Mouse (Mus musculus) MEL (cell line): ENCODE measurements around the gene Farp2. TPM values are rescaled to one million over a fixed set of nuclear protein-coding genes. Genes with fewer than 3 reads are reported as not detected.
A peak's percentile ranks its signal among the peaks of the same experiment; 100 is the strongest.

ENCODE experiments used
- DNase-seq: peaks from one replicate; pipeline ENCODE4 v3.0.0; 2011; ENCODE audit warnings: low read depth, low spot score
- H3K27ac ChIP-seq: 2 replicates; pipeline ENCODE4 v1.5.1; 2012; ENCODE audit warnings: low read depth, mild to moderate bottlenecking, control low read depth, low read length, moderate library complexity; ENCODE audit not compliant: control insufficient read depth
- H3K27me3 ChIP-seq, 2 experiments: fragments of 150-350 bp in 1 of 2; sonication (generic) in 1 of 2; 2 replicates each; pipeline ENCODE4 v1.6.1; 2012; ENCODE audit warnings: low read length in 2 of 2, mild to moderate bottlenecking in 2 of 2, improper control_type of control experiment in 1 of 2, moderate library complexity in 1 of 2; ENCODE audit not compliant: insufficient read depth in 2 of 2, control insufficient read depth in 1 of 2
- H3K36me3 ChIP-seq, 2 experiments: 2 replicates each; pipeline ENCODE4 v1.6.1; 2012 to 2014; ENCODE audit warnings: low read length in 2 of 2, improper control_type of control experiment in 1 of 2, inconsistent platforms in 1 of 2, mild to moderate bottlenecking in 1 of 2; ENCODE audit not compliant: insufficient read depth in 2 of 2, control insufficient read depth in 1 of 2
- H3K4me1 ChIP-seq, 2 experiments: fragments of 150-350 bp in 1 of 2; sonication (generic) in 1 of 2; 2 replicates each; pipeline ENCODE4 v1.6.1; 2012; ENCODE audit warnings: low read length in 2 of 2, improper control_type of control experiment in 1 of 2, mild to moderate bottlenecking in 1 of 2; ENCODE audit not compliant: insufficient read depth in 2 of 2, control insufficient read depth in 1 of 2
- H3K4me3 ChIP-seq, 2 experiments: fragments of 150-350 bp in 1 of 2; sonication (generic) in 1 of 2; 2 replicates each; pipeline ENCODE4 v1.5.1; 2012; ENCODE audit warnings: low read depth in 2 of 2, low read length in 2 of 2, mild to moderate bottlenecking in 2 of 2, moderate library complexity in 2 of 2, control low read depth in 1 of 2, improper control_type of control experiment in 1 of 2; ENCODE audit not compliant: control insufficient read depth in 1 of 2, insufficient read depth in 1 of 2
- H3K79me2 ChIP-seq: 2 replicates; pipeline ENCODE4 v1.6.1; 2012; ENCODE audit warnings: mild to moderate bottlenecking, low read length, moderate library complexity; ENCODE audit not compliant: control insufficient read depth, poor library complexity, insufficient read depth
- H3K9ac ChIP-seq: 2 replicates; pipeline ENCODE4 v1.6.1; 2012; ENCODE audit warnings: low read depth, mild to moderate bottlenecking, control low read depth, low read length, moderate library complexity; ENCODE audit not compliant: control insufficient read depth, poor library complexity, severe bottlenecking
- H3K9me3 ChIP-seq: fragments of 150-350 bp; sonication (generic); replicated peaks from 2 replicates; pipeline ENCODE4 v1.6.1; 2012; ENCODE audit warnings: mild to moderate bottlenecking, low read length, improper control_type of control experiment, moderate library complexity; ENCODE audit not compliant: insufficient read depth
- BHLHE40 ChIP-seq: IDR thresholded peaks from 2 replicates; pipeline ENCODE4 v1.6.1; 2012; ENCODE audit warnings: low read depth, mild to moderate bottlenecking, inconsistent platforms, low read length, improper control_type of control experiment, borderline replicate concordance
- CHD1 ChIP-seq: IDR thresholded peaks from 2 replicates; pipeline ENCODE4 v1.6.1; 2012; ENCODE audit warnings: low read depth, mild to moderate bottlenecking, inconsistent platforms, low read length, improper control_type of control experiment
- CHD2 ChIP-seq: IDR thresholded peaks from 2 replicates; pipeline ENCODE4 v1.6.1; 2011; ENCODE audit warnings: low read length, improper control_type of control experiment
- CTCF ChIP-seq, 3 experiments: IDR thresholded peaks in 2 of 3; conservative IDR thresholded peaks in 1 of 3; 2 replicates each; pipeline ENCODE4 v1.5.1; 2011 to 2012; ENCODE audit warnings: low read length in 3 of 3, low read depth in 2 of 3, mild to moderate bottlenecking in 2 of 3, improper control_type of control experiment in 1 of 3, inconsistent platforms in 1 of 3, mixed read lengths in 1 of 3, moderate library complexity in 1 of 3; ENCODE audit not compliant: control insufficient read depth in 1 of 3, insufficient read depth in 1 of 3, poor library complexity in 1 of 3, severe bottlenecking in 1 of 3
- E2F4 ChIP-seq: IDR thresholded peaks from 2 replicates; pipeline ENCODE4 v1.6.1; 2011; ENCODE audit warnings: low read depth, low read length, improper control_type of control experiment, borderline replicate concordance
- ELF1 ChIP-seq: IDR thresholded peaks from 2 replicates; pipeline ENCODE4 v1.6.1; 2014; ENCODE audit warnings: low read depth, mild to moderate bottlenecking, inconsistent platforms, low read length, improper control_type of control experiment, moderate library complexity
- EP300 ChIP-seq, 2 experiments: IDR thresholded peaks; 2 replicates each; pipeline ENCODE4 v1.6.1; 2011; ENCODE audit warnings: improper control_type of control experiment in 2 of 2, low read length in 2 of 2, low read depth in 1 of 2, mild to moderate bottlenecking in 1 of 2
- MAX ChIP-seq: IDR thresholded peaks from 2 replicates; pipeline ENCODE4 v1.6.1; 2011; ENCODE audit warnings: low read length, improper control_type of control experiment
- MAZ ChIP-seq: IDR thresholded peaks from 2 replicates; pipeline ENCODE4 v1.6.1; 2012; ENCODE audit warnings: low read depth, mild to moderate bottlenecking, inconsistent platforms, low read length, improper control_type of control experiment
- MXI1 ChIP-seq: IDR thresholded peaks from 2 replicates; pipeline ENCODE4 v1.6.1; 2011; ENCODE audit warnings: mild to moderate bottlenecking, low read depth, low read length, improper control_type of control experiment
- MYB ChIP-seq: IDR thresholded peaks from 2 replicates; pipeline ENCODE4 v1.6.1; 2011; ENCODE audit warnings: mild to moderate bottlenecking, low read depth, low read length, improper control_type of control experiment
- POLR2A ChIP-seq, 2 experiments: IDR thresholded peaks; 2 replicates each; pipeline ENCODE4 v1.6.1; 2011 to 2012; ENCODE audit warnings: low read length in 2 of 2, mild to moderate bottlenecking in 2 of 2, control low read depth in 1 of 2, improper control_type of control experiment in 1 of 2, low read depth in 1 of 2, moderate library complexity in 1 of 2; ENCODE audit not compliant: control insufficient read depth in 1 of 2, insufficient read depth in 1 of 2, poor library complexity in 1 of 2
- POLR2AphosphoS2 ChIP-seq: IDR thresholded peaks from 2 replicates; pipeline ENCODE4 v1.6.1; 2011; ENCODE audit warnings: low read length, improper control_type of control experiment
- POLR2AphosphoS5 ChIP-seq: IDR thresholded peaks from 2 replicates; pipeline ENCODE4 v1.6.1; 2012; ENCODE audit warnings: low read depth, borderline replicate concordance, mild to moderate bottlenecking, inconsistent platforms, low read length, moderate library complexity, mixed read lengths
- TBP ChIP-seq: IDR thresholded peaks from 2 replicates; pipeline ENCODE4 v1.8.0; 2011; ENCODE audit warnings: low read depth, low read length, improper control_type of control experiment
- ZMIZ1 ChIP-seq: IDR thresholded peaks from 2 replicates; pipeline ENCODE4 v1.6.1; 2012; ENCODE audit warnings: low read depth, mild to moderate bottlenecking, inconsistent platforms, low read length, improper control_type of control experiment, moderate library complexity
- ZNF384 ChIP-seq: IDR thresholded peaks from 2 replicates; pipeline ENCODE4 v1.6.1; 2012; ENCODE audit warnings: low read depth, mild to moderate bottlenecking, inconsistent platforms, low read length, improper control_type of control experiment
- polyA plus RNA-seq, 2 experiments: library from polyadenylated mRNA; stranded (reverse) in 1 of 2; unstranded in 1 of 2; fragments of >175 nt in 1 of 2; fragments of >200 nt in 1 of 2; gene quantifications; 2 replicates each; pipeline versions ENCODE4 v1.2.1 to v1.2.4; 2012; ENCODE audit warnings: low replicate concordance in 2 of 2, low read depth in 1 of 2; ENCODE audit not compliant: insufficient read length in 2 of 2, insufficient read depth in 1 of 2, missing spikeins in 1 of 2
- total RNA-seq: library from RNA; depleted of rRNA; stranded (reverse); fragments of 300-350 nt; gene quantifications from 2 replicates; pipeline ENCODE4 v1.2.3, GENCODE M21; 2012; rRNA removed

Gene Farp2
- total and polyA plus RNA-seq, 3 experiments, result 9.7 to 12.0 TPM; not detected in 1

DNA sequence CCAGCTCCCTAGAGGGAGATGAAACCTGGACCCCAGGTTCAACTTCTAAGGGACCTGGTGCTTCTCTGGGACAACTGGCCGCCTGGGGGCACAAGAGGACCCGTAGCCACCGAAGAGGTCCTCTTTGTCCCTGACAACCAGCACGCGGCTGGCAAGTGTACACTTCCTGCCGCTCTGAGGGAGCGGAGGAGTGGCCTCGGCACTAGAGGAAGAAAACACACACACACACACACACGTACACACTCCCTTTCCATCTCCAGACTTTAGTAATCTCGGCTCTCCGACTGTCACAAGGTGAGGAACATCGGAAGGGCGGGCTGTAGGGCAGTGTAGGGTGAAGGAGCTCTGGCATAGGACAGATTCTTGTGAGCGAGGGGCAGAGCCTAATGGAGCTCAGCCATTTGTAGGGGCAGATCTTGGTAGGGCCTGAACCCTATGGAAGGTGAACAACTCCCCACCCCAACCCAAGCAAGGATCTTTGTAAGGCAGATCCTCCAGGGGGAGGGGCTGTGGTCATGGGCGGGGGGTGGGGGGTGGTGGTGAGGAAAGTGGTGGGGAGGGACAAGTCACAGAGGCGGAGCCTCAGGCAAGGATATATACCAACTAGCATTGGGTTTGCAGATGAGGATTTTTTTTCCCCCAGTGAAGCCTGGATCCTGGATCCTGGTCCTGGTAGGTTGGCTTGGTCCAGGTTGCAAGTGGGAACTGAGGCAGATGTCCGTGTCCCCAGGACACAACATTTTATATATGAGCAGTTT is 157.1 kb downstream of the Farp2 start (continued):
- peak in 1 of 2 experiments; percentile 33; a peak in 1 of 4 replicates for TF ChIP-seq POLR2A (IDR thresholded peaks at IDR 0.05; ENCODE audit: control insufficient read depth in 1 of 2, insufficient read depth in 1 of 2, low read depth in 1 of 2, low read length in 2 of 2, poor library complexity in 1 of 2)
- TF ChIP-seq ZMIZ1, result no peak
- TF ChIP-seq POLR2AphosphoS2, result no peak
- TF ChIP-seq POLR2AphosphoS5, result no peak
- no peak for TF ChIP-seq MXI1
- TF ChIP-seq MAZ, result no peak
- no peak for TF ChIP-seq E2F4
- no peak for TF ChIP-seq CHD1
- TF ChIP-seq EP300 (IDR thresholded peaks at IDR 0.05; ENCODE audit: low read depth in 1 of 2, low read length in 2 of 2), result no peak
- peak; percentile 77 for TF ChIP-seq MAX
- no peak for TF ChIP-seq ZNF384
- no peak for TF ChIP-seq BHLHE40

DNA sequence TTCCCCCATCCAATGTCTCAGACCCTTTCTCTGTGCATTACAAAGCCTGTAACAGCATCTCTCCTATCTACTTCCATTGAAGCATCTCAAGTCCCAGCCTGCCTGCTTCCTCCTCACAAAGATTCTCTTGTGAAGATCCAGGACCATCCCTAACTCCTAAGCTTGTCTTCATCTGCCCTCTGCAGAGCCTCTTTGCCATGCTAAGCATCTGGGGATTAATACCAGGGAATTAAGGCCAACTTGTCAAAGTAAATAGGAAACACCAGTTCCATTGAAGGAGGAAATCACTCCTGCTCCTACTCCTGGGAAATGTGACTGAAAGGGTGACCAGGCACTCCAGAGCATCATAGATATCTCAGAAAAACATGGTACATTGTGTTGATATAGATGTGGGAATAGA is 158.1 kb downstream of the Farp2 start:
- TF ChIP-seq MYB (no peak), CHD2 (no peak), BHLHE40 (no peak), ELF1 (no peak), TBP (no peak), CTCF (IDR thresholded peaks at IDR 0.05 in 2 of 3, conservative IDR thresholded peaks at IDR 0.05 in 1 of 3; ENCODE audit: control insufficient read depth in 1 of 3, insufficient read depth in 1 of 3, low read depth in 2 of 3, low read length in 3 of 3, poor library complexity in 1 of 3, severe bottlenecking in 1 of 3) (no peak), MAX (no peak)
- Histone ChIP-seq H3K9ac (no peak overlapping the region), H3K4me1 (peaks cover 0 to 10% of the 10 kb centered on the region in 2 experiments; a peak in 3 of 4 replicates), H3K9me3 (no peaks in the 10 kb centered on the region), H3K27ac (no peak overlapping the region), H3K36me3 (no peaks in the 10 kb centered on the region; a peak in 1 of 4 replicates), H3K79me2 (no peaks in the 10 kb centered on the region), H3K4me3 (no peak overlapping the region), H3K27me3 (no peaks in the 10 kb centered on the region)
- no peak for DNase-seq

Other genes with a start within 250 kb of the Farp2 start
- 29.8 and 34.6 TPM in 2 replicates for gene Mterf4, start 206.2 kb upstream of the Farp2 start, total RNA-seq
- 10 to 100 TPM in 1 of 2 experiments, not detected in 1; 33.9 TPM for gene Mterf4, start 206.2 kb upstream of the Farp2 start, polyA plus RNA-seq
- 32.4 and 36.6 TPM in 2 replicates for gene Ppp1r7, start 169.2 kb upstream of the Farp2 start, total RNA-seq
- gene Ppp1r7, start 169.2 kb upstream of the Farp2 start, polyA plus RNA-seq, result 100 to 1,000 TPM in 1 of 2 experiments, 10 to 100 TPM in 1; 74.9 to 131 TPM
- gene Pask, start 168.6 kb upstream of the Farp2 start, total RNA-seq, result 17.4 and 22.5 TPM in 2 replicates
- 10 to 100 TPM in 1 of 2 experiments, not detected in 1; 19.0 TPM for gene Pask, start 168.6 kb upstream of the Farp2 start, polyA plus RNA-seq
- gene Ano7, start 138.1 kb upstream of the Farp2 start, total RNA-seq, result not detected in 2 replicates
- gene Ano7, start 138.1 kb upstream of the Farp2 start, polyA plus RNA-seq, result under 1 TPM in 1 of 2 experiments, not detected in 1; 0.03 TPM
- 141 and 160 TPM in 2 replicates for gene Hdlbp, start 33.3 kb upstream of the Farp2 start, total RNA-seq
- 1,000 to 10,000 TPM in 1 of 2 experiments, 100 to 1,000 TPM in 1; 271 to 1,954 TPM for gene Hdlbp, start 33.3 kb upstream of the Farp2 start, polyA plus RNA-seq
- gene Stk25, start 146.6 kb downstream of the Farp2 start, total RNA-seq, result 58.6 and 66.1 TPM in 2 replicates
- gene Stk25, start 146.6 kb downstream of the Farp2 start, polyA plus RNA-seq, result 100 to 1,000 TPM in 1 of 2 experiments, not detected in 1; 128 TPM
- gene Bok, start 173.6 kb downstream of the Farp2 start, total RNA-seq, result not detected in 2 replicates
- gene Bok, start 173.6 kb downstream of the Farp2 start, polyA plus RNA-seq, result under 1 TPM in 1 of 2 experiments, not detected in 1; 0.17 TPM
- 56.8 and 57.9 TPM in 2 replicates for gene Atg4b, start 239.4 kb downstream of the Farp2 start, total RNA-seq
- 100 to 1,000 TPM in 1 of 2 experiments, not detected in 1; 121 TPM for gene Atg4b, start 239.4 kb downstream of the Farp2 start, polyA plus RNA-seq
- gene Thap4, start 242.8 kb downstream of the Farp2 start, total RNA-seq, result 81.8 and 84.9 TPM in 2 replicates
- gene Thap4, start 242.8 kb downstream of the Farp2 start, polyA plus RNA-seq, result 100 to 1,000 TPM in 1 of 2 experiments, not detected in 1; 117 TPM